Mouse (Mus musculus): ENCODE results near the gene Trim2. TPM values are rescaled to one million over a fixed set of nuclear protein-coding genes. Genes with fewer than 3 reads are reported as not detected.

The Trim2 gene
- polyA plus RNA-seq, 1 experiment from 2014 or later = 13.5 TPM

DNA sequence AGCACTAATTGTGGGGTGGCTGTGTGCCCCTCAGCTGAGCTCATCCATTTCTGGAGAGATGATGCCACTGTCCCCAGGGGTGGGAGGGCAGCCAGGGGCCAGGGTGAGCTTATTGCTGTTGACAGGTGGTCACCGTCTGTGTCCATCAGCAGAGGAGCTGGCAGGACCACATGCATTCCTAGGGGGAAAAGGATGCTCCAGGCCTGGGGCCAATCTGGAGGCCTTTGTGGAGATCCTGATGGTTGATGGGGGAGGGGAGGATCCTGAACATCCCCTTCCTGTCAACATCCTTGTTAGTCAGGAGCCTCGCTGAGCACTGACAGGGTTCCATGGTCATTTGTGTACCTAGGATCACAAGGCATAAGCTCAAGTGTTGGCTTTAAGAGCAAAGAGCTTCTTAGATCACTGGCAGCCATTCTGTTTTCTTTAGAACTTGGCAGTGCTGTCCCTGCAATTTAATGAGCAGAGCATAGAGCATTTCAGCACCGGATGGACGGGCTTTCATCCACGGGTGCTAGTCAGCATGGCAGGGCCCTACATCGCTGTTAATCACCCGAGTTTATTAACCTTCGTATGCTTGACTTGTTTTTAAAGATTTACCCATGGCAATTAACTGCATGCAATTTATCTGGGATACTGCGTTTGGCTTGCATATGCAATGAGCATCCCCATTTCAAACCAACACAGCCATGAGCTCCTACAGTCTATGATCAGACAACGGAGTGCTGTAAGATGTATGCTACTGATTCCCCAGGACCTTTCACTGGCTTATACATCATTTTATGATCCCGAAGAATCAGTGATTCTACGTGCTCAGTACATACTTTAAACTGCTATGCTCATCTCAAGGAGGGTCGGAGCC lies 105.9 kb downstream of the Trim2 start:
- WGBS = 79% methylated on average over 13 of the region's 13 CpGs
- no peaks in the 10 kb centered on the region for H3K27me3 ChIP-seq (ENCODE audit: low read depth, poor library complexity, severe bottlenecking)
- H3K36me3 ChIP-seq = no peaks in the 10 kb centered on the region
- H3K27ac ChIP-seq = no peak overlapping the region
- no peaks in the 10 kb centered on the region for H3K9me3 ChIP-seq (replicated peaks)
- no peak for DNase-seq (ENCODE audit: low spot score)
- H3K4me3 ChIP-seq = no peak overlapping the region
- H3K4me1 ChIP-seq = peaks cover 6% of the 10 kb centered on the region; the same call in 1 of the 2 replicates

DNA sequence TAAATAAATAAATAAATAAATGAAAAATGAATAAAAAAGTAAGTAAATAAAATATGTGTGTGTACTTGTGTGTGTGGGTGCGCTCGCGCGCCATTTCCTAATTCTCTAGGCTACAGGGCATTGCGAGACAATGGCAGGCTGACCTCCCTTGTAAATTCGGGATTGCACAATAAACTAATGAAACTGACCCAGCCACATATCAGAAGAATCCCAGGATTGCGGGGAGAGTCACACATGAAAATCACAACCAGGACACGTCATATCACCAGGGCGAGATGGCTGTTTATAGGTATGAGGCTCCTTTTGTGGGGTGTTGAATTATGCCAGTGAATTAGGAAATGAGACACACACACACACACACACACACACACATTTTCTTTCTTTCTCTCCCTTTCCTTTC lies 107.2 kb downstream of the Trim2 start:
- Histone ChIP-seq H3K4me3 (no peak overlapping the region), H3K27ac (no peak overlapping the region), H3K27me3 (ENCODE audit: low read depth, poor library complexity, severe bottlenecking) (no peaks in the 10 kb centered on the region), H3K9me3 (replicated peaks) (no peaks in the 10 kb centered on the region), H3K36me3 (no peaks in the 10 kb centered on the region), H3K4me1 (peaks cover 6% of the 10 kb centered on the region; the same call in 1 of the 2 replicates)
- WGBS = 96% methylated on average over 9 of the region's 9 CpGs
- no peak for DNase-seq (ENCODE audit: low spot score)

GRCm38 (mm10) chr3:84198229-84198628 lies 108.4 kb downstream of the Trim2 start:
- Histone ChIP-seq H3K27ac (no peak overlapping the region), H3K36me3 (no peaks in the 10 kb centered on the region), H3K4me1 (peaks cover 8% of the 10 kb centered on the region), H3K4me3 (no peak overlapping the region), H3K27me3 (ENCODE audit: low read depth, poor library complexity, severe bottlenecking) (peaks cover 2% of the 10 kb centered on the region; the same call in 1 of the 2 replicates), H3K9me3 (replicated peaks) (no peaks in the 10 kb centered on the region)
- DNase-seq (ENCODE audit: low spot score) = no peak
- WGBS = 86% methylated on average over 3 of the region's 3 CpGs

DNA sequence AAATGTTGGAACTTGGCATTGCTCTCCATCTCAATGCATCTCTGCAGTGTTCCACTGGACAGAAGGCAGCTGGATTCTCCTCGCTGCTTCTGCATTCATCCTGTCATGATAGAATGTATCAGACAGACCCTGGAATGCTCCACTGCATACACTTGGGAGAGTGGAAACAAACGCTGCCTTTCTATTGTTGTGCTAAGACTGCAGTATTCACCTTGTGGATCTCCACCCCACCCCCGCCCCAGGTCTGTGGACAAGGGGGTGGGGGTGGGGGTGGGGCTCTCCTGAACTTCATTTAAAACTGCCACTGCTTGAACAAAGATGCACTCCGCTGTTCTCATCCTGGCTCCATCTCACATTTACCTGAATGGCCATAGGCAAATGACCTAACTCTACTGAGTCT lies 112.8 kb downstream of the Trim2 start:
- Histone ChIP-seq H3K4me1 (peaks cover 20% of the 10 kb centered on the region), H3K36me3 (peaks cover 5% of the 10 kb centered on the region; the same call in 1 of the 2 replicates), H3K9me3 (replicated peaks) (no peaks in the 10 kb centered on the region), H3K4me3 (no peak overlapping the region), H3K27ac (no peak overlapping the region), H3K27me3 (ENCODE audit: low read depth, poor library complexity, severe bottlenecking) (peaks cover 37% of the 10 kb centered on the region)
- DNase-seq (ENCODE audit: low spot score) = no peak
- WGBS = 74% methylated on average over 4 of the region's 4 CpGs

- Histone ChIP-seq H3K9me3 (replicated peaks) (no peaks in the 10 kb centered on the region), H3K36me3 (peaks cover 5% of the 10 kb centered on the region; the same call in 1 of the 2 replicates), H3K4me3 (peak overlapping the region; percentile 48), H3K4me1 (peaks cover 20% of the 10 kb centered on the region), H3K27ac (no peak overlapping the region), H3K27me3 (ENCODE audit: low read depth, poor library complexity, severe bottlenecking) (peaks cover 39% of the 10 kb centered on the region)
- WGBS = 40% methylated on average over 21 of the region's 21 CpGs
- peak; percentile 49 for DNase-seq (ENCODE audit: low spot score)
These were observed 115.4 kb downstream of the Trim2 start for GRCm38 (mm10) chr3:84191141-84191881.

DNA sequence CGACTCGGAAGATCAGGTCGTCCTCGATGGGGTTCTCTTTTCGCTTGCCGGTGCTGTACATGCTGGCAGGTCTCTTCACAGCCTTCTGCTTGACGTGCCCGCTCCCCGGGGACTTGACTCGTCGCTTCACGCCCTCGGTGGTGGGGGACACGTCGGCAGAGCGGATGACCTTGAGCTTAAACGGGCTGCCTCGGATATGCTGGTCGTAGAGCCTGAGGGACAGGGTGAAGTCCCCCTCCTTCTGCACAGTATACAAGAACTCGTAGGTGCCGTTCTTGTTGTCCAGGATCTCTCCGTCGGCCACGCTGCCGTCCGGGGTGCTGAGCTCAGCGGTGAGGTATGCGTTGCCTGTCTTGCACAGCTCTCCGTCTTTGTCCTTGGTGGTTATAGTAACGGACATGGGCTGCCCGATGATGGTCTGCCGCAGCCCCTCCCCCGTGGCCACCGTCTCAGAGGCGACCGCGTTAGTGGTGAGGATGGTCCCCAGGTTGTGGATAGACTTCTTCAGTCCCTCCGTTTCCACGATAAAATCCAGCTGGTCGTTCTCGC lies 116.1 kb downstream of the Trim2 start:
- H3K9me3 ChIP-seq (replicated peaks) = no peaks in the 10 kb centered on the region
- H3K27ac ChIP-seq = 0 out of 2 replicates have a peak overlapping the region, but pooled peaks have one; percentile 15
- peaks cover 5% of the 10 kb centered on the region; the same call in 1 of the 2 replicates for H3K36me3 ChIP-seq
- peaks cover 39% of the 10 kb centered on the region for H3K27me3 ChIP-seq (ENCODE audit: low read depth, poor library complexity, severe bottlenecking)
- H3K4me3 ChIP-seq = peak overlapping the region; percentile 48
- peak; percentile 56 for DNase-seq (ENCODE audit: low spot score)
- peaks cover 20% of the 10 kb centered on the region for H3K4me1 ChIP-seq
- WGBS = 7% methylated on average over 41 of the region's 41 CpGs

DNA sequence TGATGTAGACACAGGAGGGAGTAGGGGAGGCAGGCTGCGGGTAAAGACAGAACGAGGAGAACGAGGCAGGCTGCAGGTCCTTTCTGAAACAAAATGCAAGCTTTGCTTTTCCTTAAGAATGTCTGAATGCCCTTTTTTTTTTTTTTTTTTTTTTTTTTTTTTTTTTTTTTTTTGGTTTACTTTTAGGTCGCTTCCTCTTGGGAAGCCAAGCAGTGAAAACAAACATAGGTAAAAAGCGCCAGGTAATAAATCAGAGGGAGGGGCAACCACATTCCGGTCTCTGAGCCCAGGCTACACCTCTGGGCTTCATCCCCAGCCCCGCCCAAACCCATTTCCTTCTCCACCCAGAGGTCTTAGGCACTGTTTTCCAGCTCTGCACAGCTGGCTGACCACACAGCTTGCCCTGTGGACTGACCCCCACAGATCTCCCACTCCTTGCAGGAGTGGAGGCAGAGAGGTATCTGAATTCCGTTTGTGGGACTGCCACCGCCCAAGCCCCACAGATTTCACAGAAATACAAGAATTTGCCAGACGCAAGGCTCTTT lies 117.0 kb downstream of the Trim2 start:
- peak overlapping the region; percentile 48 for H3K4me3 ChIP-seq
- H3K9me3 ChIP-seq (replicated peaks) = no peaks in the 10 kb centered on the region
- 42% methylated on average over 10 of the region's 10 CpGs for WGBS
- no peak overlapping the region for H3K27ac ChIP-seq
- H3K27me3 ChIP-seq (ENCODE audit: low read depth, poor library complexity, severe bottlenecking) = peaks cover 39% of the 10 kb centered on the region
- DNase-seq (ENCODE audit: low spot score) = peak; percentile 32
- peaks cover 5% of the 10 kb centered on the region; the same call in 1 of the 2 replicates for H3K36me3 ChIP-seq
- peaks cover 20% of the 10 kb centered on the region for H3K4me1 ChIP-seq

DNA sequence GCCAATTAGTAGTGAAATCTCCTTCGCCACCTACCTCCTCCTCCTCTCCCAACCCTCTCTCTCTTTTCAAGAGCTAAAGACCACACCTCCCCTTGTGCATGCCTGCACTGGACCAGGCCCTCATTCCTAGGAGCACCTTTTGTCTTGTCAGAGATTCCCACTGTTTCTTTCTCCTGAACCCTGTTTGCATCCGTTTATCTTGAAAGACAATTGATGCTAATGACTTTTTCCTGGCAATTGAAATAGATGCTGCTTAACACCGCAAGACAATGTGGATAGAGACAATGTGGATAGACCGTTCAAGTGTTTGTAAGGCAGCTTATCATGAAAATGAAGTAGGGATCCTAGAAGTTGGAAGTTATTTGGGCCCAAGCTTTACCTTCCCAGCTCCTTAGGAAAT lies 125.0 kb downstream of the Trim2 start:
- WGBS = 52% methylated on average over 4 of the region's 4 CpGs
- Histone ChIP-seq H3K27ac (no peak overlapping the region), H3K4me3 (no peak overlapping the region), H3K27me3 (ENCODE audit: low read depth, poor library complexity, severe bottlenecking) (no peaks in the 10 kb centered on the region), H3K36me3 (no peaks in the 10 kb centered on the region), H3K4me1 (no peaks in the 10 kb centered on the region), H3K9me3 (replicated peaks) (no peaks in the 10 kb centered on the region)
- no peak for DNase-seq (ENCODE audit: low spot score)

DNA sequence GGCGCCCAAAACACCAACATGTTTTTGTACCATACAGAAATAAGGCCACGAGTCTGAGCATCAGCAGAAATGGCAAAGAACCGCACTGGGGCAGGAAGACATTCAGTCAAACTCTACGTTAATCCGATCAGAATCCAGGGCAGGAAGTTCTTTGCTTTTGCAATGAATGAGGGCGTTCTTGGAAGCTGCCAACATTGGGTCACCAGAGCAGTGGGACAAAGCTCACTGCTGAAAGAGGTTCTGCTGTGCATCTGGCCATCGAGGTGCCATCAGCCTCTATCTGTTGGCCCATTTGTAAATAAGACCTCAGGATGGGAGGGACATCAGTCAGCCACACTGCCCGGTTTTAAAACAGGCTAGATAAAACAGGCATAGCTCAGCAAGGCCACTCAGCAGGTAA lies 125.6 kb downstream of the Trim2 start:
- H3K9me3 ChIP-seq (replicated peaks) = no peaks in the 10 kb centered on the region
- no peaks in the 10 kb centered on the region for H3K27me3 ChIP-seq (ENCODE audit: low read depth, poor library complexity, severe bottlenecking)
- no peak overlapping the region for H3K4me3 ChIP-seq
- no peaks in the 10 kb centered on the region for H3K36me3 ChIP-seq
- DNase-seq (ENCODE audit: low spot score) = no peak
- no peak overlapping the region for H3K27ac ChIP-seq
- WGBS = 58% methylated on average over 8 of the region's 8 CpGs
- no peaks in the 10 kb centered on the region for H3K4me1 ChIP-seq

DNA sequence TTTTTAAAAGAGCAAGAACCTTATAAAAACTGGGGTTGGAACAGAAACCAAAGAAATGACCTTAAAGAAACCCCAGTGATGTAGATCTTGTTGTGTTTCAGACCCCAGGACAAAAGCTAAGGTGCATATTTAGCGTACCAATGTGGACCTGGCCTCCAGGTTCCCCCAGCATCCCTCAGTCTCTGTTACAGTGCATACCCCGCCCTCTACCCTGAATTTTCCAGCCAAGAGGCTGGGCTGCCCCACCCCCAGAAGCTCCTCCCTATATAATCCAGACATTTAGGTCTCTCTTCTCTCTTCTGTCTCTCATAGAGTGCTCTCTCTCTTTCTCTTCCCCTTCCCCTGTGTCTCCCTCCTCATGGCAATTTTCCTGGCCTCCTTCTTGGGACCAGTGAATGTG lies 126.4 kb downstream of the Trim2 start:
- H3K36me3 ChIP-seq = no peaks in the 10 kb centered on the region
- H3K27ac ChIP-seq = no peak overlapping the region
- H3K4me1 ChIP-seq = no peaks in the 10 kb centered on the region
- no peaks in the 10 kb centered on the region for H3K9me3 ChIP-seq (replicated peaks)
- H3K27me3 ChIP-seq (ENCODE audit: low read depth, poor library complexity, severe bottlenecking) = no peaks in the 10 kb centered on the region
- no peak overlapping the region for H3K4me3 ChIP-seq
- 81% methylated on average over 2 of the region's 2 CpGs for WGBS
- no peak for DNase-seq (ENCODE audit: low spot score)

GRCm38 (mm10) chr3:84177834-84178233 lies 128.8 kb downstream of the Trim2 start:
- Histone ChIP-seq H3K4me1 (no peaks in the 10 kb centered on the region), H3K9me3 (replicated peaks) (no peaks in the 10 kb centered on the region), H3K27ac (no peak overlapping the region), H3K27me3 (ENCODE audit: low read depth, poor library complexity, severe bottlenecking) (no peaks in the 10 kb centered on the region), H3K4me3 (no peak overlapping the region), H3K36me3 (no peaks in the 10 kb centered on the region)
- 92% methylated on average over 2 of the region's 2 CpGs for WGBS
- no peak for DNase-seq (ENCODE audit: low spot score)

DNA sequence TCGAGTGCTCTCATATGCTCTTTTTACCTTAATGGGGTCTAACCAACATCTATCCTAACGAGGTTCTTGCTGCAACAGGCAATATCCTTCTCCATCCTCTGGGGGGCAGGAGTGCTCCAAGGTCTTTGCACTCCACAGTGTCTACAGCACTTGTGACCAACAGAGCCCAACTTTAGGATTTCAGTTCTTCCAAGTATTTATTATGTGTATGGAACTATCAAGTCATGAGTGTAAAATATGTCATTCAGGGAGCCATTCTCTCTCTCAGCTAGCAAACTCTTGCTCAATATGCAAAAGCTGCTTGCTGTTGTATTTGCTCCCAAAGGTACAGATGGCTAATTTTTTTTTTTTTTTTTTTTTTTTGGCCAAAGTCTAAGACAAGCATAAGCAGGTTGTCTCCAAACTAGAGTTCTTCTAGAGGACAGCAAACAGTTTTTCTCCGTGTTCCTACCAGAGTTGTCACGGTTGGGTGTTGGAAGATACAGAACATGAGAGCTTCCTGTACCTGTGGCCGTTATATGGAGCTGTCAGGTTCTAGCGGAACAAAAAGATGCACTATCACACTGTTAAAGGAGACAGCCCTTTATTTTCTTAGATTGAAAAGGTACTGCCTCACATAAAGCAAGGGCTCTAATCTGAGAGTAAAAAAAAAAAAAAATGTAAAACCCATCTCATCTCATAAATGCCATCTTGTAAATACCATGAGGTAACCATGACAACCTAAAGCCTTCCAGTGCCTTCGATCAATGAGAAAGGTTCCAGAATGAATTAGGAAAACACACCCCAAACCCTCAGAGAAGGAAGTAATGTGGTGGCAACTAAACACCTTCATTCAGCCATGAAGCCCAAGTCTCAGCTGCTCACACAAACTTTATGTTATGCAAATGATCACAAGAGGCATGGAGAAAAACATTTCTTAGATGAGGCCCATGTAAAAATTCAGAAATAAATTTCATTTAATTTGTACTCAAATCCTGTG lies 131.1 kb downstream of the Trim2 start:
- H3K36me3 ChIP-seq = no peaks in the 10 kb centered on the region
- 64% methylated on average over 7 of the region's 7 CpGs for WGBS
- peak; percentile 69 for DNase-seq (ENCODE audit: low spot score)
- no peaks in the 10 kb centered on the region for H3K27me3 ChIP-seq (ENCODE audit: low read depth, poor library complexity, severe bottlenecking)
- no peak overlapping the region for H3K27ac ChIP-seq
- H3K4me1 ChIP-seq = 0 out of 2 replicates have a peak, but pooled peaks cover 3% of the 10 kb centered on the region
- H3K4me3 ChIP-seq = no peak overlapping the region
- H3K9me3 ChIP-seq (replicated peaks) = no peaks in the 10 kb centered on the region
